Mouse (Mus musculus) embryonic facial prominence, embryonic 13.5 days (tissue): ENCODE results near the gene Zfhx3. TPM values are rescaled to one million over a fixed set of nuclear protein-coding genes. Genes with fewer than 3 reads are reported as not detected.

Experiments
- ATAC-seq: fragments of 200-750 bp; cut with Nextera tagmentation; 2 replicates; pipeline ENCODE4 v1.8.0; 2017; ENCODE audit warnings: low read depth; ENCODE audit not compliant: insufficient number of reproducible peaks, insufficient read depth, low FRiP score, low TSS enrichment
- H3K27ac ChIP-seq: fragments of 300-500 bp; sonication (generic); 2 replicates; pipeline ENCODE4 v1.5.1; 2015; ENCODE audit warnings: moderate library complexity, mild to moderate bottlenecking, inconsistent platforms
- H3K27me3 ChIP-seq: fragments of 300-500 bp; sonication (generic); 2 replicates; pipeline ENCODE4 v1.6.1; 2015; ENCODE audit warnings: mild to moderate bottlenecking, inconsistent platforms
- H3K36me3 ChIP-seq: fragments of 300-500 bp; sonication (generic); 2 replicates; pipeline ENCODE4 v1.6.1; 2015; ENCODE audit warnings: mild to moderate bottlenecking, inconsistent platforms
- H3K4me1 ChIP-seq: fragments of 300-500 bp; sonication (generic); 2 replicates; pipeline ENCODE4 v1.6.1; 2015; ENCODE audit warnings: inconsistent platforms
- H3K4me2 ChIP-seq: fragments of 300-500 bp; sonication (generic); 2 replicates; pipeline ENCODE4 v1.6.1; 2015; ENCODE audit warnings: moderate library complexity, mild to moderate bottlenecking, inconsistent platforms
- H3K4me3 ChIP-seq: fragments of 300-500 bp; sonication (generic); 2 replicates; pipeline ENCODE4 v1.5.1; 2015; ENCODE audit warnings: mild to moderate bottlenecking, inconsistent platforms
- H3K9ac ChIP-seq: fragments of 300-500 bp; sonication (generic); 2 replicates; pipeline ENCODE4 v1.6.1; 2015; ENCODE audit warnings: mild to moderate bottlenecking, inconsistent platforms
- H3K9me3 ChIP-seq: fragments of 300-500 bp; sonication (generic); 2 replicates; pipeline ENCODE4 v1.6.1; 2016; ENCODE audit warnings: inconsistent platforms
- WGBS: fragments of 180-500 bp; shearing (Covaris S2); methylation state at CpG from one replicate; pipeline ENCODE4 v1.1.7; 2015; ENCODE audit warnings: mixed read lengths; 5-methylcytosine and 5-hydroxymethylcytosine counted together
- polyA plus RNA-seq: library from polyadenylated mRNA; unstranded; fragments of >200 nt; fragmentation: Nextera tagmentation; extraction: Ambion mirVana; gene quantifications from 2 replicates; pipeline ENCODE4 v1.2.1, GENCODE M21; 2015

Gene Zfhx3
- polyA plus RNA-seq, 1 experiment from 2014 or later, result 29.9 TPM

- Histone ChIP-seq H3K9me3 (no peaks in the 10 kb centered on the region), H3K4me1 (peaks cover 32% of the 10 kb centered on the region), H3K36me3 (no peaks in the 10 kb centered on the region), H3K4me3 (no peak overlapping the region), H3K27me3 (0 out of 2 replicates have a peak, but pooled peaks cover 5% of the 10 kb centered on the region), H3K4me2 (no peak overlapping the region), H3K9ac (no peak overlapping the region), H3K27ac (peak overlapping the region; percentile 33; the same call in 1 of the 2 replicates)
- no peak for ATAC-seq
- WGBS, result 55% methylated on average over 3 of the region's 3 CpGs
Observed at GRCm38 (mm10) chr8:108019651-108020050, 77.2 kb downstream of the Zfhx3 start.

GRCm38 (mm10) chr8:108022404-108022803 is 80.0 kb downstream of the Zfhx3 start:
- no peak for ATAC-seq
- Histone ChIP-seq H3K4me2 (no peak overlapping the region), H3K4me3 (no peak overlapping the region), H3K4me1 (peaks cover 38% of the 10 kb centered on the region), H3K27ac (no peak overlapping the region), H3K27me3 (0 out of 2 replicates have a peak, but pooled peaks cover 5% of the 10 kb centered on the region), H3K9ac (no peak overlapping the region), H3K36me3 (no peaks in the 10 kb centered on the region), H3K9me3 (0 out of 2 replicates have a peak, but pooled peaks cover 4% of the 10 kb centered on the region)
- WGBS, result 31% methylated on average over 4 of the region's 4 CpGs

GRCm38 (mm10) chr8:108024331-108024730 is 81.9 kb downstream of the Zfhx3 start:
- H3K4me3 ChIP-seq, result no peak overlapping the region
- H3K9ac ChIP-seq, result no peak overlapping the region
- peaks cover 56% of the 10 kb centered on the region for H3K4me1 ChIP-seq
- 0 out of 2 replicates have a peak, but pooled peaks cover 5% of the 10 kb centered on the region for H3K27me3 ChIP-seq
- WGBS, result 32% methylated on average over 4 of the region's 4 CpGs
- ATAC-seq, result no peak
- 0 out of 2 replicates have a peak, but pooled peaks cover 4% of the 10 kb centered on the region for H3K9me3 ChIP-seq
- H3K36me3 ChIP-seq, result no peaks in the 10 kb centered on the region
- no peak overlapping the region for H3K4me2 ChIP-seq
- H3K27ac ChIP-seq, result no peak overlapping the region

GRCm38 (mm10) chr8:108025249-108025648 is 82.8 kb downstream of the Zfhx3 start:
- H3K27ac ChIP-seq, result no peak overlapping the region
- H3K4me1 ChIP-seq, result peaks cover 56% of the 10 kb centered on the region

GRCm38 (mm10) chr8:108026557-108027440 is 84.4 kb downstream of the Zfhx3 start:
- 16% methylated on average over 11 of the region's 11 CpGs for WGBS
- Histone ChIP-seq H3K4me1 (peaks cover 55% of the 10 kb centered on the region), H3K36me3 (no peaks in the 10 kb centered on the region), H3K9me3 (0 out of 2 replicates have a peak, but pooled peaks cover 4% of the 10 kb centered on the region), H3K4me3 (peak overlapping the region; percentile 27), H3K27me3 (0 out of 2 replicates have a peak, but pooled peaks cover 3% of the 10 kb centered on the region), H3K4me2 (peak overlapping the region; percentile 57), H3K9ac (no peak overlapping the region), H3K27ac (peak overlapping the region; percentile 86)
- no peak for ATAC-seq

More at GRCm38 (mm10) chr8:108025249-108025648, 82.8 kb downstream of the Zfhx3 start:
- no peak overlapping the region for H3K4me3 ChIP-seq
- H3K4me2 ChIP-seq, result no peak overlapping the region
- 69% methylated on average over 2 of the region's 2 CpGs for WGBS
- no peaks in the 10 kb centered on the region for H3K36me3 ChIP-seq
- H3K9me3 ChIP-seq, result 0 out of 2 replicates have a peak, but pooled peaks cover 4% of the 10 kb centered on the region
- H3K9ac ChIP-seq, result no peak overlapping the region
- no peak for ATAC-seq
- 0 out of 2 replicates have a peak, but pooled peaks cover 5% of the 10 kb centered on the region for H3K27me3 ChIP-seq

GRCm38 (mm10) chr8:108027561-108028025 is 85.1 kb downstream of the Zfhx3 start:
- H3K4me2 ChIP-seq, result peak overlapping the region; percentile 57
- H3K4me3 ChIP-seq, result peak overlapping the region; percentile 27
- peak; percentile 67 for ATAC-seq
- no peaks in the 10 kb centered on the region for H3K36me3 ChIP-seq
- H3K27ac ChIP-seq, result peak overlapping the region; percentile 86
- H3K9ac ChIP-seq, result peak overlapping the region; percentile 54
- H3K4me1 ChIP-seq, result peaks cover 47% of the 10 kb centered on the region
- 17% methylated on average over 20 of the region's 20 CpGs for WGBS
- no peaks in the 10 kb centered on the region for H3K27me3 ChIP-seq
- 0 out of 2 replicates have a peak, but pooled peaks cover 4% of the 10 kb centered on the region for H3K9me3 ChIP-seq

- Histone ChIP-seq H3K27me3 (no peaks in the 10 kb centered on the region), H3K9me3 (0 out of 2 replicates have a peak, but pooled peaks cover 4% of the 10 kb centered on the region), H3K27ac (peak overlapping the region; percentile 86), H3K9ac (no peak overlapping the region), H3K4me1 (peaks cover 45% of the 10 kb centered on the region), H3K36me3 (no peaks in the 10 kb centered on the region), H3K4me2 (peak overlapping the region; percentile 57), H3K4me3 (no peak overlapping the region)
- ATAC-seq, result no peak
- 19% methylated on average over 8 of the region's 8 CpGs for WGBS
Observed at GRCm38 (mm10) chr8:108028440-108028839, 86.0 kb downstream of the Zfhx3 start.

- no peak overlapping the region for H3K4me3 ChIP-seq
- ATAC-seq, result no peak
- H3K4me2 ChIP-seq, result no peak overlapping the region
- WGBS, result 86% methylated on average over 3 of the region's 3 CpGs
- H3K36me3 ChIP-seq, result no peaks in the 10 kb centered on the region
- no peak overlapping the region for H3K9ac ChIP-seq
- no peak overlapping the region for H3K27ac ChIP-seq
- H3K9me3 ChIP-seq, result no peaks in the 10 kb centered on the region
- H3K27me3 ChIP-seq, result no peaks in the 10 kb centered on the region
- peaks cover 53% of the 10 kb centered on the region for H3K4me1 ChIP-seq
Observed at GRCm38 (mm10) chr8:108031159-108031558, 88.7 kb downstream of the Zfhx3 start.

- Histone ChIP-seq H3K4me1 (peaks cover 26% of the 10 kb centered on the region), H3K4me2 (peak overlapping the region; percentile 23; the same call in 1 of the 2 replicates), H3K27ac (peak overlapping the region; percentile 73), H3K36me3 (no peaks in the 10 kb centered on the region), H3K9me3 (peaks cover 6% of the 10 kb centered on the region; the same call in 1 of the 2 replicates), H3K27me3 (no peaks in the 10 kb centered on the region), H3K9ac (no peak overlapping the region), H3K4me3 (no peak overlapping the region)
- 51% methylated on average over 3 of the region's 3 CpGs for WGBS
- no peak for ATAC-seq
Observed at GRCm38 (mm10) chr8:108034070-108034469, 91.6 kb downstream of the Zfhx3 start.

- ATAC-seq, result no peak
- Histone ChIP-seq H3K9me3 (peaks cover 6% of the 10 kb centered on the region; the same call in 1 of the 2 replicates), H3K9ac (no peak overlapping the region), H3K36me3 (no peaks in the 10 kb centered on the region), H3K4me2 (peak overlapping the region; percentile 23; the same call in 1 of the 2 replicates), H3K27me3 (no peaks in the 10 kb centered on the region), H3K27ac (peak overlapping the region; percentile 73), H3K4me3 (no peak overlapping the region), H3K4me1 (peaks cover 20% of the 10 kb centered on the region)
- WGBS, result 22% methylated on average over 6 of the region's 6 CpGs
Observed at GRCm38 (mm10) chr8:108034726-108035125, 92.3 kb downstream of the Zfhx3 start.

- no peak for ATAC-seq
- Histone ChIP-seq H3K9ac (no peak overlapping the region), H3K4me2 (no peak overlapping the region), H3K27ac (peak overlapping the region; percentile 55), H3K36me3 (no peaks in the 10 kb centered on the region), H3K4me3 (no peak overlapping the region), H3K4me1 (peaks cover 30% of the 10 kb centered on the region), H3K27me3 (no peaks in the 10 kb centered on the region), H3K9me3 (no peaks in the 10 kb centered on the region)
- WGBS, result 29% methylated on average over 4 of the region's 4 CpGs
Observed at GRCm38 (mm10) chr8:108043618-108044017, 101.2 kb downstream of the Zfhx3 start.
